Mouse (Mus musculus) effector memory CD4-positive, alpha-beta T cell, adult 7 months (primary cell): Measurements from ENCODE around the gene Cul7. TPM values are rescaled to one million over a fixed set of nuclear protein-coding genes. Genes with fewer than 3 reads are reported as not detected.

Source experiments
- polyA plus RNA-seq: library from polyadenylated mRNA; unstranded; fragments of 100-300 nt; shearing (Covaris generic); gene quantifications from one replicate; pipeline ENCODE4 v1.2.1, GENCODE M21; 2017

Gene Cul7
- 1.5 TPM for polyA plus RNA-seq

DNA sequence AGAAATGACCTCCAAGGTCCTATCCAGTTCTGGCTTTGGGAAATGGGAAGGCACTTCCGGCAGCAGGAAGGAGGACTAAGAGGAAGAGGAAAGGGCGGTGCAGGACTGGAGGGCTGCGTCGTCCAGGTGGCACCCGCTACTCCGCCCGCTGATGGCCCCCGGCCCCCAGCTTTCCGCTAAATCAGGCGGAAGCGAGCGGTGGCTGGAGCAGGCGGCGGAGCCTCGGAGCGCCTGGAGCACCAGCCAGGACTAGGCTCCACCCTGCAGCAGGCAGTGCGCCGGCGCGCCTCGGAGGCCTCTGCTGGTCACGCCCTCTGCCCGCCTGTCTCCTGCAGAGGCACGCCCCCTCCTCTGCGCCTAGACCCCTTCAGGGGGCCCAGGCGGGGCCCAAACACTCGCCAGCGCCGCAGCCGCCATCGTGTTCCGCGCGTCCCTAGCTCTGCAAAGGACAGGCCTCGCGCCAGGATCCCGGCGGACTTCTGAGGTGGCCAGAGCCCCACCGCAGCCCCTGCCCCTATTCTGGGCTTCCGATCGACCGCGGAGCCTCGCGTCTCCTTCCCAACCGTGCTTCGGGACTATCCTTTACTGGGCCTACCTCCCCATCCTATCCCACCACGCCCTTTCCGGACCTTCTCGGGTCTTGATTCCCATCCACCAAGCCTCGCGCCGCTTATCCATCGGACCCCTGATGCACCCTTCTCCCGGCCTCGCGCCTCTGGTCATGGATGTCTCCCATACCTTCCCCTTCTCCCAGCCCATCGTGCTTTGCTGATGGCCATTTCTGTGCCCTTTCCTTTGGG lies at the start of gene Cul7:
Gene Cul7 (plus strand): TSS at position 106 of the 800 bp plus-strand sequence.

DNA sequence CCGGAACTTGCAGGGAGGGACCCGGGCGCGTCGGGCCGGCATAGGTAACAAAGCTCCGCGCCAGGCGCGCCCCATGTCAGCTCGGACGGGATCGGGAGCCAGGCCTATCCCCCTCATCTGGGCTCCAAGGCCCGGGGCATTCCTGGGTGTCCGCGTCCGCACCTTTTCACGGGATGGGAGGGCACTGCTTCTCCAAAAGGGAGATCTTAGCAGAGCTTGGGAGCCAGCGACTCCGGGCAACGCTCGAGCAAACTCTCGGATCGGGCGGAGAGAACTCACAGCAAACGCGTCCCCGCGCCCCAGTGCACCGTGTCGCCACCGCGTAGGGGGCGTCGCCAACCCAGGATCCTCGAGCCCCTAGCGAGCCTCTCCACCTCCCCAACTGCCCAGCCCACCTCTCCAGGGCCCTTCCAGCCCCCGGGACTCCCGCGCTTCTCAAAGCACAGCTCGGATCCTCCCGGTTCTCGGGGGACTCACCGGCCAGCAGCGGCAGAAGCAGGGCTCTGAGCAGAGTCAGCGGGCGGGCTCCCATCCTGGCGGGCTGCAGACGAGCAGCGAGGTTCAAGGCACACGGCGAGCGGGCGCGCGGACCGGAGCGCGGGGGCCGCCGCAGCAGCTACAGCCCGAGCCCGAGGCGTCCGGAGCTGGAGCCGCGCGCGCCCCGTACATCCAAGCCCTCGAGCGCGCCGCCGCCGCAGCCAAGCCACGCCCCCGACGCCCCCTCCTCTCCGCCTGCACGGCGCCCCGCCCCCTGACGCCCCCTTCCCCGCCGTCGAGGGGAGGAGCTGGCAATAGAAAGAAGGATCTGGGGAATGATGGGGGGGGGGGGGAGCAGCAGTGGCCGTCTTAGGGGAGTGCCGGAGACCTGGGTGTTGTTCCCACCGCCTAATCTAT lies 21.1 kb upstream of the Cul7 start, which contains the start of gene Ptk7:
Gene Ptk7 (minus strand): TSS at position 714 of the 894 bp plus-strand sequence.

GRCm38 (mm10) chr17:46645561-46646321 lies 4.4 kb upstream of the Cul7 start, which contains the start of the genes Klc4 and Mrpl2:
Gene Klc4 (minus strand): TSS chr17:46646022.
Gene Mrpl2 (plus strand): TSS chr17:46646229.

GRCm38 (mm10) chr17:46673850-46674529 lies 23.9 kb downstream of the Cul7 start, which contains the start of gene Rrp36:
Gene Rrp36 (minus strand): TSS chr17:46674352.

DNA sequence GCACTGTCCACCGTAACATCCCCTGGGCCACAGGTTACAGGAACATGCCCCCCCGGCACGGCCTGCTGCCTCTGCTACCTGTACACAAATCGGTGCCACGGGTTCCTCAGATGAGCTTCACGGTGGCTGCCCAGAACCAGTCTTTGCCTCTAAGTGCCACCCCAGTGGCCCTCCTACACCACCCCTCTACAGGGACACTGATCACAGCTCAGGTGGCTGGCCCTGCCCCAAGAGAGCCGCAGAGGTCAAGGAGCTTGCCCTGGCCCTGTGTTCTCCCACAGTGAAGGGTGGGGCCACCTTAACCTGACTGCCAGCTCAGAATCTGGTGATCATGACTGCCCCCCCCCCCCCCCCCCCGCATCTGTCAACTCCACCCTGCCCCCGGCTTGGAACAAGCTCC lies 28.3 kb downstream of the Cul7 start, which contains the start of gene Mea1:
Gene Mea1 (plus strand): TSS at position 378 of the 400 bp plus-strand sequence.

GRCm38 (mm10) chr17:46680760-46681373 lies 30.7 kb downstream of the Cul7 start, which contains the start of gene Klhdc3:
Gene Klhdc3 (minus strand): TSS chr17:46680914.

DNA sequence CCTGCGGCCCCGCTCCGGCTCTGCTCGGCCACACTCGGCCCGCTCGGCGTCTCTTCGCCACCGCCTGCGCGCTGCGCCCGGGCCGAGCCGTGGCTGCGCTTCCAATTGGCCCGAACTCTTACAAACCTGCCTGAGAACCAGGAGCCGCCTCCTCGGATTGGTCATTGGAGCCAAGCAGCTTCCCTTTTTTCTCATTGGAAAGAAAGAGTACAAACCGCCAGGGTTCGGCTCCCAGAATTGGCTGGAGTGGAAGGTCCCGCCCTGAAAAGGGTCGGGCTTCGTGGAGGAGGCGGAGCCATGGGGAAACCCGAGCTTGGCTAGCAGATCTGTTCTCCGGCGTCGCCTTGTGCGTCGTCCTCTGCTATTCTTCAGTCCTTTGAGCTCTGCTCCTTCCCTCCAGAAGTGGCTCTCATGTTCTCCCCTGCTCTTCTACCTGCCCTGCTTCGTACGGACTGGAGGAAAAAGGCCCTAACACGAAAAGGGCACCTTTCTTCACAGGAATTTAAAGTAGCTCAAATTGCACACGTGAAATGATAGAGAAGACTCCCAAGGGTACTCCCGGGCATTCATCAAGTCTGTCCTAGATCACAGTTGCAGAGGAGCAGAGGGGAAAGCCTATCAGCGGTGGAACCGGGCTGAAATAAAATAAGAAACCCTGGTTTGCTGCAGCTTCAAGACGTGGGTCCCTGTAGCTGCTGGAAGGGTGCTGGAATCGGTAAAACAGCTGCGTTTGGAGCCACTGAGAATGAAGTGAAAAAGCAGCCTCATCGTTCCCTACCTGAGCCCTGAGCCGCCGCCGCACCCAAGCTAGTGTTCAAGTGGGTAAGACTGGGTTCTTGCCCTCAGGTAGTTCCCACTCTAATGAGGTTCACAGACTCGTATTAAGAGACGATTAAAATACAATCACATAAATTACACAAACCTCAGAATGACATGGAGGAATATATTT lies 55.0 kb downstream of the Cul7 start, which contains the start of gene Ppp2r5d:
Gene Ppp2r5d (minus strand): TSS at position 225 of the 949 bp plus-strand sequence.

DNA sequence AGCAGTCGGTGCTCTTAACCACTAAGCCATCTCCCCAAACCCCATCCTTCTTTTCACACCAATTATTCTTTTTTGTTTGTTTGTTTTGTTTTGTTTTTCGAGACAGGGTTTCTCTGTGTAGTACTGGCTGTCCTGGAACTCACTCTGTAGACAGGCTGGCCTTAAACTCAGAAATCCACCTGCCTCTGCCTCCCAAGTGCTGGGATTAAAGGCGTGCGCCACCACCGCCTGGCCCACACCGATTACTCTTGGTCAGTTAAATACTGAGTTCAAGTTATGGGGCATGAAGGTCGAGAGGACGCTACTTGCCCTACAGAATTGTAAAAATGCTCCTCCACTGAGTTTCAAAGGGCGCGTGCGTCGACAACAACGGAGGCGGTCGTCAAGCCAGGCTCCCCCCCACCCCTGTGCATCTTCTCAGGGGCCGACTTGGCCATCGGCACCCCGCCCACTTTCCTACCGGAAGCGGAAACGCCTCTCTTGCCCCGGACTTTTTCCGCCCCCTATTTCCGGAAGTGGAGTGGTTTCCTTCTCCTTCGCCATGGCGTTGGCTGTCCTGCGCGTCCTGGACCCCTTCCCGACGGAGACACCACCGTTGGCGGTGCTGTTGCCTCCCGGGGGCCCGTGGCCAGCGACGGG lies 60.9 kb downstream of the Cul7 start, which contains the start of gene Pex6:
Gene Pex6 (plus strand): TSS at position 505 of the 639 bp plus-strand sequence.

Other genes starting within 250 kb of the Cul7 start
- gene Crip3, start 221.4 kb upstream of the Cul7 start, polyA plus RNA-seq, result not detected
- gene Slc22a7, start 211.9 kb upstream of the Cul7 start, polyA plus RNA-seq, result not detected
- gene Ttbk1, start 162.7 kb upstream of the Cul7 start, polyA plus RNA-seq, result 0.13 TPM
- gene Dnph1, start 153.6 kb upstream of the Cul7 start, polyA plus RNA-seq, result 0.96 TPM
- 5.4 TPM for gene Cul9, start 103.9 kb upstream of the Cul7 start, polyA plus RNA-seq
- gene Srf, start 94.2 kb upstream of the Cul7 start, polyA plus RNA-seq, result 26.4 TPM
- gene Ptk7, start 20.8 kb upstream of the Cul7 start, polyA plus RNA-seq, result not detected
- 17.7 TPM for gene Klc4, start 4.3 kb upstream of the Cul7 start, polyA plus RNA-seq
- gene Mrpl2, start 4.1 kb upstream of the Cul7 start, polyA plus RNA-seq, result 34.7 TPM
- 36.3 TPM for gene Rrp36, start 24.0 kb downstream of the Cul7 start, polyA plus RNA-seq
- gene Mea1, start 28.5 kb downstream of the Cul7 start, polyA plus RNA-seq, result 81.7 TPM
- gene Klhdc3, start 30.6 kb downstream of the Cul7 start, polyA plus RNA-seq, result 82.7 TPM
- 49.9 TPM for gene Ppp2r5d, start 54.8 kb downstream of the Cul7 start, polyA plus RNA-seq
- gene Pex6, start 61.1 kb downstream of the Cul7 start, polyA plus RNA-seq, result 27.2 TPM
- gene Gnmt, start 78.8 kb downstream of the Cul7 start, polyA plus RNA-seq, result not detected
- gene Cnpy3, start 101.9 kb downstream of the Cul7 start, polyA plus RNA-seq, result 42.4 TPM
- not detected for gene Ptcra, start 113.4 kb downstream of the Cul7 start, polyA plus RNA-seq
- gene 2310039H08Rik, start 122.3 kb downstream of the Cul7 start, polyA plus RNA-seq, result 22.3 TPM
- gene Rpl7l1, start 132.3 kb downstream of the Cul7 start, polyA plus RNA-seq, result 71.3 TPM
- gene Bicral, start 208.1 kb downstream of the Cul7 start, polyA plus RNA-seq, result 17.5 TPM
- 25.9 TPM for gene Tbcc, start 240.3 kb downstream of the Cul7 start, polyA plus RNA-seq